Mouse (Mus musculus) adipose tissue, adult 10 weeks (tissue): Measurements from ENCODE around the gene Asb2. TPM values are rescaled to one million over a fixed set of nuclear protein-coding genes. Genes with fewer than 3 reads are reported as not detected.

ENCODE experiments used
- polyA plus RNA-seq: library from polyadenylated mRNA; stranded (reverse); fragments of 350-450 nt; fragmentation: Illumina TruSeq; extraction: RNeasy Lipid Tissue Mini Kit (QIAGEN cat#74804); gene quantifications from one replicate; pipeline ENCODE4 v1.2.3, GENCODE M21; 2014; ENCODE audit warnings: low read depth, low replicate concordance

Asb2 gene
- 7.5 TPM for polyA plus RNA-seq

GRCm38 (mm10) chr12:103355746-103356414 is at the start of gene Asb2:
TSS of gene Asb2 (minus strand) at chr12:103356001.

DNA sequence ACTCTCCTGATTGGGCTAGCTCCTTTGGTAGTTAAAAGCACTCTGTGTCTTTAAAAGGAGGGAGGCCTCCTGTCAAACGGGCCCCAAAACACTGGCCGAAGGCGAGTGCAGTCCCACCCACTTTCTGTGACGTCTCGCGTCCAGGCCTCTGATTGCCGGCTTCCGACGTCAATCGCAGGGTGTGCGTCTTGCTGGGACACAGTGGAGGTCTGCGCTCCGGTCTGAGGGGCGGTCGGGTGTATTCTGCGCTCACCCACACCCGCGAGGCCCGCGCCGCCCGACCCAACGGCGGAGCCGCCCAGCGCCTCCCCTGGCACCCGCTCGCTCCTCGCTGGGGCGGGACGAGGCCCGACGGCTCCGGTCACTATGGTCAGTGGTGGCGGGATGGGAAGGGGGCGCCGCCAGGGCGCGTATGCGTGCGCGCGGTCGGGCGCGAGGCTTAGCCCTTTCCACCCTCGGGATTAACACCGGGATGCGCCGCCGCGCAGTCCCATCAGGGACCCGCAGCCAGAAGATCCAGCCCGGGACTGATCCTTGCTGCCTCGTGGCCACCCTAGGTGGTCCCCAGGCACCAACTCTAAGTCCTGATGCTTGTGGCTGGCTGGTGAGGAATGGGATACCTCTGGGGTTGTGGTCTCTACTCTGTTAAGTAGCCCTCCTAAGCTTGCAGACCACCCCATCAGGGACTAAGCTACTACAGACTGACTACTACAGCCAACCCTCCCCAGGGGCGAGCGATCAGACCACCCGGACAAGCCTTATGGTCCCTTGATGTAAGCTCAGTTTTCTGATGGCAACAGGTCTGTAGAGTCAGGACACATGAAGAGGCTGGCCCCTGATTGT is 32.9 kb upstream of the Asb2 start, which contains the start of gene Otub2:
TSS of gene Otub2 (plus strand) at position 178 of the 843 bp plus-strand sequence.

DNA sequence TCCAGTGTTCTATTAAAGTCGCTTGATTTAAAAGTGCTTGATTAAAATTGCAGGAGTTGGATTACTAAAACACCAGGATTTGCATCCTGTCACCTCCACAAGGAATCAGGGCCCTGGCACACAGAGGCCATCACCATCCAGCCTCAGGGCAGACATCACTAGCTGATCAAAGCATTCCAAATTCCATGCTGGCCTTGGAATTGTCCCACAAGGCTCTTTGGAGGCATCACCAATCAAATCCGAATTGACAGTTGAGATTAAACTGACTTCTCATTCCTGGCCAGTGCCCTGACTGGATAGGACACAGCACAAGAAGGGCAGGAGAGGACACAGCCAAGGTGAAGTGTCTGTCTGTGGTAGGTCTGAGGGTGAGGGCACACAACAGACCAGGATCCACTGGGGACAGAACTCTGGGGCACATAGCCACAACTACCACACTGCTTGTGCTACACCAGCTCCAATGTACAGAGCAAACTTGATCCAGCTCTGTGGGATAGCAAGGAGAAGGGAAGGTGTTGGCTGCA is 45.0 kb downstream of the Asb2 start, which contains the start of gene Fam181a:
TSS of gene Fam181a (plus strand) at position 232 of the 524 bp plus-strand sequence.

Other genes with a start within 250 kb of the Asb2 start
- gene Prima1, start 113.9 kb downstream of the Asb2 start, polyA plus RNA-seq = 0.37 TPM
- 0.51 TPM for gene Fam181a, start 45.0 kb downstream of the Asb2 start, polyA plus RNA-seq
- gene Otub2, start 32.7 kb upstream of the Asb2 start, polyA plus RNA-seq = 10.4 TPM
- not detected for gene 9330161L09Rik, start 51.8 kb upstream of the Asb2 start, polyA plus RNA-seq
- gene Ddx24, start 69.8 kb upstream of the Asb2 start, polyA plus RNA-seq = 65.3 TPM
- gene Ifi27, start 78.2 kb upstream of the Asb2 start, polyA plus RNA-seq = 292 TPM
- 1,280 TPM for gene Ifi27l2a, start 87.7 kb upstream of the Asb2 start, polyA plus RNA-seq
- gene Ifi27l2b, start 101.2 kb upstream of the Asb2 start, polyA plus RNA-seq = not detected
- gene Ppp4r4, start 176.3 kb upstream of the Asb2 start, polyA plus RNA-seq = 3.9 TPM